In the genomic region with DNA sequence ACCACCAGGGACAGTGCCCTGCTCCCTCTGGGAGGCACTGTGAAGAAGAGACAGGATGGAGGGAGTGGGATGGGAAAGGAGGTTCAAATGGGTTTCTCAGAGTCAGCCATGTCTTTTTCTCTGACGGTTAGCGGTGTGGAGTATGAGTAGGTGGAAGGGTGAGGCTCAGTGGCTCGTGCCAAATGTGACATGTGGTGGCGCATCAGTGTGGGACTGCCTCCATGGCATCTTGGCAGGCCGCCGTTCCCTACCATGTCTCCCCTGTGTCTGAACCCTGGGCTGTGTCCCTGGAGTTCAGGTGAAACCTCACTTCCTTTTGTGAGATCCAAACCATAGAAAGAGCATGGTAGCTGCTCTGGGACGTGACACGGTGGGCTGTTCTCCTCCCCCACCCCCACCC, we compare ENCODE assay signal across 19 mouse cellular contexts.
A peak's percentile ranks its signal among the peaks of the same experiment; 100 is the strongest.
DNase-seq lines count a peak whose midpoint lies in the region; ATAC-seq lines count a peak whose summit lies in the region.
"Had no signal": no experiment of that assay in that cellular context is flagged by ENCODE, and none has a peak within 500 bp of the region (broad histone marks: within the 10 kb centered on the region; RNA-seq: fewer than 3 reads in every experiment).

No protein-coding gene starts in this region.

- intact Hi-C loops in left cerebral cortex, postnatal 4 days (cut with DNase I): no loop called here

- DNase-seq in cerebellum, postnatal 4 days (ENCODE audit: low spot score in 2 of 2): no peak
- peak; percentile 38 for DNase-seq in left cerebral cortex, postnatal 4 days
- no peak for DNase-seq in left cerebral cortex, adult 18-20 months (ENCODE audit: low spot score in 2 of 2)
- peak; percentile 53 to 77 for DNase-seq in cerebellum, postnatal 10 days
- DNase-seq in lung, adult 18-20 months: no peak
- DNase-seq in thymus, postnatal 10 days (ENCODE audit: low spot score in 2 of 2): no peak
- DNase-seq: adrenal gland, postnatal 10 days; heart, postnatal 4 days; kidney, adult 8-10 months; kidney, postnatal 10 days; liver, embryonic 13.5 days; lung, embryonic 14.5 days; midbrain, embryonic 14.5 days; retina, postnatal 1 day; thymus, postnatal 36 days had no signal

- ATAC-seq in cerebellum, adult (ENCODE audit: insufficient number of reproducible peaks, low FRiP score, low TSS enrichment): peak; percentile 87
- ATAC-seq: activated CD4-positive, CD25-positive, alpha-beta regulatory T cell, adult 4 months; forebrain, embryonic 13.5 days; intestine, embryonic 15.5 days had no signal

Comparison
In these comparisons a context has a peak if more than half of its experiments do, and no peak if none do; other contexts are left out.
1. DNase-seq: peak in left cerebral cortex, postnatal 4 days (single experiment) and cerebellum, postnatal 10 days (2 of 2); none in cerebellum, postnatal 4 days (0 of 2), left cerebral cortex, adult 18-20 months (0 of 2), lung, adult 18-20 months (0 of 2) and thymus, postnatal 10 days (0 of 2).